In genomic region chr9:119686187-119686586, GRCm38 (mm10) we compare ENCODE assay signal across 16 mouse cellular contexts. TPM values are rescaled to one million over a fixed set of nuclear protein-coding genes. Genes with fewer than 3 reads are reported as not detected.
DNase-seq lines count a peak whose midpoint lies in the region; ATAC-seq and TF ChIP-seq lines count a peak whose summit lies in the region.
"Had no signal": no experiment of that assay in that cellular context is flagged by ENCODE, and none has a peak within 500 bp of the region (broad histone marks: within the 10 kb centered on the region; RNA-seq: fewer than 3 reads in every experiment).

No protein-coding gene starts in this region.

- H3K9me3 ChIP-seq in lung, postnatal 0 days (ENCODE audit: low read length): no peaks in the 10 kb centered on the region
- H3K9me3 ChIP-seq: forebrain, embryonic 15.5 days; limb, embryonic 13.5 days had no signal

- H3K4me1 ChIP-seq in lung, postnatal 0 days (ENCODE audit: insufficient read depth, low read depth, low read length): no peaks in the 10 kb centered on the region
- no peaks in the 10 kb centered on the region for H3K4me1 ChIP-seq in lung, adult 2 months (ENCODE audit: control insufficient read depth, insufficient read depth, low read length)
- no peaks in the 10 kb centered on the region for H3K4me1 ChIP-seq in bone marrow, adult 2 months (ENCODE audit: control insufficient read depth, insufficient read depth, low read length)
- H3K4me1 ChIP-seq: forebrain, embryonic 15.5 days; limb, embryonic 13.5 days had no signal

- peak; percentile 11 to 16 for DNase-seq in cerebellum, postnatal 10 days
- no peak for DNase-seq in cerebellum, adult 11 months
- no peak for DNase-seq in lung, postnatal 0 days (ENCODE audit: low spot score)
- no peak for DNase-seq in lung, adult 2 months
- peak; percentile 18 for DNase-seq in thymus, postnatal 25 days
- no peak for DNase-seq in heart, postnatal 14 days
- DNase-seq in gastrocnemius, postnatal 10 days: no peak
- DNase-seq: cerebellum, adult 18-20 months; retina, postnatal 1 day had no signal

- ATAC-seq in lung, postnatal 0 days: no peak
- ATAC-seq: forebrain, embryonic 15.5 days; hindbrain, embryonic 16.5 days had no signal

- TF ChIP-seq EP300 in lung, postnatal 0 days (IDR thresholded peaks at IDR 0.05): no peak

- TF ChIP-seq CTCF in lung, postnatal 0 days (IDR thresholded peaks at IDR 0.05): peak; percentile 35
- no peak; the same call in 1 of the 2 replicates for TF ChIP-seq CTCF in lung, adult 2 months (IDR thresholded peaks at IDR 0.05; ENCODE audit: insufficient read depth, low read length)
- peak; percentile 57 for TF ChIP-seq CTCF in bone marrow, adult 2 months (IDR thresholded peaks at IDR 0.05; ENCODE audit: control insufficient read depth, insufficient read depth, low read length)

- H3K27me3 ChIP-seq in lung, postnatal 0 days (replicated peaks; ENCODE audit: insufficient read depth, low read length): no peaks in the 10 kb centered on the region
- H3K27me3 ChIP-seq: forebrain, embryonic 15.5 days; limb, embryonic 13.5 days had no signal

- no peak for TF ChIP-seq POLR2A in lung, adult 2 months (IDR thresholded peaks at IDR 0.05; ENCODE audit: borderline replicate concordance, extremely low read depth, low read depth, low read length)
- TF ChIP-seq POLR2A in bone marrow, adult 2 months (IDR thresholded peaks at IDR 0.05; ENCODE audit: borderline replicate concordance, control insufficient read depth, low read depth, low read length): no peak

- H3K4me2 ChIP-seq in lung, postnatal 0 days (replicated peaks; ENCODE audit: low read depth, low read length): no peak overlapping the region
- H3K4me2 ChIP-seq: forebrain, embryonic 15.5 days; limb, embryonic 13.5 days had no signal

- no peak overlapping the region for H3K4me3 ChIP-seq in lung, postnatal 0 days (ENCODE audit: low read depth, low read length)
- H3K4me3 ChIP-seq in lung, adult 2 months (replicated peaks; ENCODE audit: extremely low read depth, low read depth, low read length): no peak overlapping the region
- H3K4me3 ChIP-seq in bone marrow, adult 2 months (replicated peaks; ENCODE audit: control insufficient read depth, low read depth, low read length): no peak overlapping the region
- H3K4me3 ChIP-seq: forebrain, embryonic 15.5 days; limb, embryonic 13.5 days had no signal

- H3K36me3 ChIP-seq in lung, postnatal 0 days (ENCODE audit: insufficient read depth, low read length): no peaks in the 10 kb centered on the region
- H3K36me3 ChIP-seq: forebrain, embryonic 15.5 days; limb, embryonic 13.5 days had no signal

- intact Hi-C loops in heart, postnatal 14 days (cut with DNase I): no loop called here

- H3K27ac ChIP-seq in lung, postnatal 0 days (ENCODE audit: low read length): no peak overlapping the region
- no peak overlapping the region for H3K27ac ChIP-seq in bone marrow, adult 2 months (ENCODE audit: control insufficient read depth, insufficient read depth, low read depth, low read length, poor library complexity)
- H3K27ac ChIP-seq: forebrain, embryonic 15.5 days; limb, embryonic 13.5 days had no signal

- no peak overlapping the region for H3K9ac ChIP-seq in lung, postnatal 0 days (replicated peaks; ENCODE audit: low read depth)
- H3K9ac ChIP-seq: forebrain, embryonic 15.5 days; limb, embryonic 13.5 days had no signal

- WGBS in lung, postnatal 0 days: 95% methylated on average over 8 of the region's 8 CpGs
- 93% methylated on average over 8 of the region's 8 CpGs for WGBS in lung, adult 2 months
- 87% methylated on average over 8 of the region's 8 CpGs for WGBS in bone marrow, adult 2 months

RNA-seq across cellular contexts. Expression of gene Scn10a, which starts 32.9 kb away (rescaled TPM):
- 0.02 TPM in 2 replicates for polyA plus RNA-seq in lung, postnatal 0 days (2015; fragmentation: Nextera tagmentation; extraction: Ambion mirVana)
- polyA plus RNA-seq in lung, adult 2 months (2012; rRNA removed): 0.09 and 0.32 TPM in 2 replicates
- polyA plus RNA-seq in bone marrow, adult 2 months (2011; ENCODE audit: insufficient read depth, insufficient read length, low replicate concordance, missing spikeins): not detected in 2 replicates
- under 1 TPM; 0.44 to 0.53 TPM for total RNA-seq in heart, postnatal 14 days (2021)
- not detected for total RNA-seq in gastrocnemius, postnatal 10 days (2021)
- total RNA-seq: layer of hippocampus, adult 8-10 months; megakaryocyte, adult 5-6 weeks had no signal
- polyA plus RNA-seq: limb, embryonic 13.5 days; stomach, embryonic 16.5 days had no signal

Comparison
In these comparisons a context has a peak if more than half of its experiments do, and no peak if none do; other contexts are left out.
1. DNase-seq: peak in cerebellum, postnatal 10 days (2 of 2) and thymus, postnatal 25 days (single experiment); none in cerebellum, adult 11 months (single experiment), lung, postnatal 0 days (single experiment), lung, adult 2 months (single experiment), heart, postnatal 14 days (0 of 2) and gastrocnemius, postnatal 10 days (single experiment).